Mouse (Mus musculus): ENCODE results near the gene Mef2b. TPM values are rescaled to one million over a fixed set of nuclear protein-coding genes. Genes with fewer than 3 reads are reported as not detected.

Mef2b gene
- total RNA-seq (2021), result 0.79 TPM in 1 of 2 replicates, not detected in the other
- long read RNA-seq, partial matches to known transcripts, result 0 of 2 reads
- long read RNA-seq, other reads (novel, unspliced or antisense), result 2 of 2 reads

GRCm38 (mm10) chr8:70139026-70139857 lies at the start of gene Mef2b, which contains the start of the genes Rfxank and Borcs8:
Gene Mef2b, plus strand, starts transcription at chr8:70139711.
Gene Rfxank, minus strand, starts transcription at chr8:70139154.
Gene Borcs8, plus strand, starts transcription at chr8:70139499.
- DNase-seq, result peak; percentile 99

GRCm38 (mm10) chr8:70092786-70093185 lies 46.7 kb upstream of the Mef2b start:
- no peak for DNase-seq

GRCm38 (mm10) chr8:70099276-70099675 lies 40.2 kb upstream of the Mef2b start:
- DNase-seq, result no peak

- no peak for DNase-seq
Observed at GRCm38 (mm10) chr8:70100241-70100640, 39.3 kb upstream of the Mef2b start.

GRCm38 (mm10) chr8:70104506-70104905 lies 35.0 kb upstream of the Mef2b start:
- peak; percentile 43 for DNase-seq

- DNase-seq, result no peak
Observed at GRCm38 (mm10) chr8:70104922-70105321, 34.6 kb upstream of the Mef2b start.

- DNase-seq, result no peak
Observed at GRCm38 (mm10) chr8:70110451-70110850, 29.1 kb upstream of the Mef2b start.

- no peak for DNase-seq
Observed at GRCm38 (mm10) chr8:70111192-70111795, 28.2 kb upstream of the Mef2b start.

- DNase-seq, result no peak
Observed at GRCm38 (mm10) chr8:70112401-70113016, 27.0 kb upstream of the Mef2b start.

GRCm38 (mm10) chr8:70114488-70114887 lies 25.0 kb upstream of the Mef2b start:
- no peak for DNase-seq

- DNase-seq, result no peak
Observed at GRCm38 (mm10) chr8:70114892-70115291, 24.6 kb upstream of the Mef2b start.

- peak; percentile 53 for DNase-seq
Observed at GRCm38 (mm10) chr8:70117611-70118010, 21.9 kb upstream of the Mef2b start.

- no peak for DNase-seq
Observed at GRCm38 (mm10) chr8:70118726-70119700, 20.5 kb upstream of the Mef2b start.

- DNase-seq, result peak; percentile 69
Observed at GRCm38 (mm10) chr8:70120667-70121066, 18.8 kb upstream of the Mef2b start, which contains the start of gene Ncan. Gene Ncan, minus strand, starts transcription at chr8:70120873.

GRCm38 (mm10) chr8:70122863-70123262 lies 16.6 kb upstream of the Mef2b start:
- no peak for DNase-seq

GRCm38 (mm10) chr8:70124992-70125391 lies 14.5 kb upstream of the Mef2b start:
- no peak for DNase-seq

- DNase-seq, result peak; percentile 66
Observed at GRCm38 (mm10) chr8:70128435-70128834, 11.1 kb upstream of the Mef2b start.

GRCm38 (mm10) chr8:70129309-70129952 lies 10.1 kb upstream of the Mef2b start:
- DNase-seq, result peak; percentile 50

- DNase-seq, result no peak
Observed at GRCm38 (mm10) chr8:70130066-70130465, 9.4 kb upstream of the Mef2b start.

GRCm38 (mm10) chr8:70131166-70131883 lies 8.2 kb upstream of the Mef2b start, which contains the start of gene Nr2c2ap:
Gene Nr2c2ap, plus strand, starts transcription at chr8:70131333.
- DNase-seq, result peak; percentile 87

Measured in adrenal gland, postnatal 25 days (tissue).